Mouse (Mus musculus) central nervous system, embryonic 11.5 days (tissue): ENCODE measurements around the gene Etnppl. TPM values are rescaled to one million over a fixed set of nuclear protein-coding genes. Genes with fewer than 3 reads are reported as not detected.

Experiments
- polyA plus RNA-seq: library from polyadenylated mRNA; depleted of rRNA; stranded (reverse); fragments of >200 nt; gene quantifications from 2 replicates; pipeline ENCODE4 v1.2.3, GENCODE M21; 2012; rRNA removed

The Etnppl gene
- not detected in 2 replicates for polyA plus RNA-seq

GRCm38 (mm10) chr3:130617439-130617898 is at the start of gene Etnppl:
Etnppl (plus strand) TSS chr3:130617448.

Other genes starting within 250 kb of the Etnppl start
- gene Ostc, start 92.0 kb downstream of the Etnppl start, polyA plus RNA-seq = 163 and 203 TPM in 2 replicates
- gene Rpl34, start 113.0 kb downstream of the Etnppl start, polyA plus RNA-seq = 1,465 and 2,840 TPM in 2 replicates